Mouse (Mus musculus): Measurements from ENCODE around the gene Larp6. TPM values are rescaled to one million over a fixed set of nuclear protein-coding genes. Genes with fewer than 3 reads are reported as not detected.

Gene Larp6
- polyA plus RNA-seq, 1 experiment from 2014 or later, result 1.5 TPM

DNA sequence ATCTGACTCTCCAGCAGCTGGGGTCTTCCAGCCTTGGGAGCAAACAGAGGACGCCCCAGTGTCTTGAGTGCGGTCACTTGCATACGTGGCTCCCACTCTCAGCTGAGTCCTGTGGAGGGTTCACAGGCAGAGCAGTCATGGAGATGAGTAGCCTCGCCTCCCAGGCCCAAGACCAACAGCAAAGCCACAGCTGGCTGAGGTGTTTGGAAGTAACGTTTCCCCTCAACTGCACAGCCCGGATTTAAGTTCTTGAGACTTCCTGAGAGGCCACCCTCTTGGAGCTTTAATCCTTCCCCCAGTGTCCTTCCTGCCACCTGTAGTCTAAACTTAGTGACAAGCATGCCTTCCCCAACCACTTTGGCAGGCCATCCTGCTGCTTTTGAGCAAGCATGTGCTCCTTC, 56.9 kb downstream of the Larp6 start:
- Histone ChIP-seq H3K4me3 (ENCODE audit: low read depth, low read length) (no peak overlapping the region), H3K36me3 (replicated peaks; ENCODE audit: control insufficient read depth, insufficient read depth, low read depth, low read length) (no peaks in the 10 kb centered on the region), H3K4me2 (ENCODE audit: low read depth, low read length) (no peak overlapping the region), H3K27ac (replicated peaks; ENCODE audit: low read depth, low read length) (no peak overlapping the region), H3K9ac (replicated peaks; ENCODE audit: low read length) (no peak overlapping the region), H3K4me1 (ENCODE audit: control insufficient read depth, insufficient read depth, low read length) (no peaks in the 10 kb centered on the region), H3K27me3 (ENCODE audit: control insufficient read depth, insufficient read depth, low read length) (no peaks in the 10 kb centered on the region), H3K9me3 (replicated peaks; ENCODE audit: control insufficient read depth, low read length) (no peaks in the 10 kb centered on the region)
- DNase-seq (ENCODE audit: low spot score) (no peak), ATAC-seq (replicated peaks; ENCODE audit: insufficient number of reproducible peaks, low FRiP score, low TSS enrichment, low read depth) (no peak)
- WGBS, result 71% methylated on average over 6 of the region's 6 CpGs

DNA sequence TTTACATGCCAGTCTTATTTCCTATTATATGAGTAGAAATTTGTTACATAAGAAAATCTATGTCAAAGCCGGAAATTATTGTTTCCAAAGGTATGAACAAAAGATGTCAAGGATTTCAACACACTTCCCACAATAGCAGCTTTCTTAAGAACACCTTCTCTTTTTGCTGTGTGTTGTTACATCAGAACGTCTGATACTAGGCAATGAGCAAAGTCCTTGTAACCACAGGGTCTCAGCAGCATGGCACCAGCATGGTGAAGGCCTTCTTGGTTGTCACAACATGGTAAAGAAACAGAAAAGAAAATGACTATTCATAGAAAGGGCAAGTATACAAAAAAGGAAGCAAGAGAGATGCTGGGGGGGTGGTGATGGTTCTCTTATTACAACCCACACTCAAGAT, 60.9 kb downstream of the Larp6 start:
- no peak for DNase-seq (ENCODE audit: low spot score)
- Histone ChIP-seq H3K9me3 (replicated peaks; ENCODE audit: control insufficient read depth, low read length) (no peaks in the 10 kb centered on the region), H3K27me3 (ENCODE audit: control insufficient read depth, insufficient read depth, low read length) (no peaks in the 10 kb centered on the region), H3K36me3 (replicated peaks; ENCODE audit: control insufficient read depth, insufficient read depth, low read depth, low read length) (no peaks in the 10 kb centered on the region), H3K4me2 (ENCODE audit: low read depth, low read length) (no peak overlapping the region), H3K27ac (replicated peaks; ENCODE audit: low read depth, low read length) (no peak overlapping the region), H3K9ac (replicated peaks; ENCODE audit: low read length) (no peak overlapping the region), H3K4me3 (ENCODE audit: low read depth, low read length) (no peak overlapping the region), H3K4me1 (ENCODE audit: control insufficient read depth, insufficient read depth, low read length) (no peaks in the 10 kb centered on the region)
- no peak for ATAC-seq (replicated peaks; ENCODE audit: insufficient number of reproducible peaks, low FRiP score, low TSS enrichment, low read depth)
- WGBS, result 88% methylated on average over 2 of the region's 2 CpGs

DNA sequence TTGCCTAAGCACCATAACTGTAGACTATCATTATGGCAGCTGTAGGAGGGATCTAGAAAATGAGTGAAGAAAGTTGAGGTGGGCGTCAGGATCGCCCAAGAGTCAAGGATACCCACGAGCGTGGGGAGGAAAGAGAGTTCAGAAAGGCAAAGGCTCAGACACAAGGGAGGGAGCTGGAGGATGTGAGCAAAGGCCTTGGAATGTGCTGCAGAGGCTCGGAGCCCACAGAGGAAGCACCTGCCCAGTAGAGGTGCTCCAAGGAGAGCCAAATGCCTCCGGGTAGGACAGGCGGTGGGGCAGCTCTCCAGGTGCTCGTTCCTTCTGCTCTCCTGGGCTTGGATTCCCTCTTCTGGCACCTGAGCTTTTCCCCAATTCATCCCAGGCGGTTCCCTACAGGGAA, 64.1 kb downstream of the Larp6 start:
- Histone ChIP-seq H3K9ac (replicated peaks; ENCODE audit: low read length) (no peak overlapping the region), H3K27ac (replicated peaks; ENCODE audit: low read depth, low read length) (no peak overlapping the region), H3K9me3 (replicated peaks; ENCODE audit: control insufficient read depth, low read length) (no peaks in the 10 kb centered on the region), H3K27me3 (ENCODE audit: control insufficient read depth, insufficient read depth, low read length) (no peaks in the 10 kb centered on the region), H3K4me2 (ENCODE audit: low read depth, low read length) (no peak overlapping the region), H3K4me3 (ENCODE audit: low read depth, low read length) (no peak overlapping the region), H3K4me1 (ENCODE audit: control insufficient read depth, insufficient read depth, low read length) (no peaks in the 10 kb centered on the region), H3K36me3 (replicated peaks; ENCODE audit: control insufficient read depth, insufficient read depth, low read depth, low read length) (no peaks in the 10 kb centered on the region)
- ATAC-seq (replicated peaks; ENCODE audit: insufficient number of reproducible peaks, low FRiP score, low TSS enrichment, low read depth) (no peak), DNase-seq (ENCODE audit: low spot score) (no peak)
- WGBS, result 93% methylated on average over 9 of the region's 9 CpGs

DNA sequence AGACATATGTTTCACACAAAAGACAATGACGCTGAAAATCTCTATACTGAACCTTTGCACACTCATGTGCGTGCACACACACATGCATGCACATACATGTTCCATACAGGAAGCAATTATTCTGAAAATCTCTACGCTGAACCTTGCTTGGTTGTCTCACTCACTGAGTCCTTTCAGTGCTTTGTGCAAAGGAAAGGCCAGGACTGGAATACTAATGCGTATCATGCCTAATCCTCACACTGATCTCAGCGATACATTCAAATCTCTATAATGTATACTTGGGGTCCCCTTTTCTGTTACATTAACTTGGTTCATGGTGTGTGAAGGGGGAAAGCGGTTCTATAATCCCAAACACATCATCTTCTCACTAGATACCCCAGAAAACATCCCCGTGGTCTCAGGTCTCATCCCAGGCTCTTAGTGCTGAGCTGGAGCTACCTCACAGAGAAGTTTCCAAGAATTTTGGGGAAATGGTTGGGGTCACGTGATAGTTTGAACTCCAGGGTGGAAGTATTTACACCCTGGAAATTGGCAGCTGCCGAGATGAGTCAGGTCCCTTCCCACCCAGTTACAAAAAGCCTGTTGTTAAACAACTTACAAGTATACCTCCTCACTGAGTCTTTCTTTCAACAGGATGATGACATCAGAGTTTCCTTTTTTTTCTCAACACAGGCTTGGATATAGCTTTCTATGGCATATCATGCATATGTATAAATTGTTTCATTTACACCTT, 69.4 kb downstream of the Larp6 start:
- Histone ChIP-seq H3K9me3 (replicated peaks; ENCODE audit: control insufficient read depth, low read length) (no peaks in the 10 kb centered on the region), H3K4me1 (ENCODE audit: control insufficient read depth, insufficient read depth, low read length) (no peaks in the 10 kb centered on the region), H3K4me2 (ENCODE audit: low read depth, low read length) (no peak overlapping the region), H3K27ac (replicated peaks; ENCODE audit: low read depth, low read length) (no peak overlapping the region), H3K9ac (replicated peaks; ENCODE audit: low read length) (no peak overlapping the region), H3K4me3 (ENCODE audit: low read depth, low read length) (no peak overlapping the region), H3K27me3 (ENCODE audit: control insufficient read depth, insufficient read depth, low read length) (no peaks in the 10 kb centered on the region), H3K36me3 (replicated peaks; ENCODE audit: control insufficient read depth, insufficient read depth, low read depth, low read length) (no peaks in the 10 kb centered on the region)
- DNase-seq (ENCODE audit: low spot score) (no peak), ATAC-seq (replicated peaks; ENCODE audit: insufficient number of reproducible peaks, low FRiP score, low TSS enrichment, low read depth) (no peak)
- 81% methylated on average over 9 of the region's 9 CpGs for WGBS

DNA sequence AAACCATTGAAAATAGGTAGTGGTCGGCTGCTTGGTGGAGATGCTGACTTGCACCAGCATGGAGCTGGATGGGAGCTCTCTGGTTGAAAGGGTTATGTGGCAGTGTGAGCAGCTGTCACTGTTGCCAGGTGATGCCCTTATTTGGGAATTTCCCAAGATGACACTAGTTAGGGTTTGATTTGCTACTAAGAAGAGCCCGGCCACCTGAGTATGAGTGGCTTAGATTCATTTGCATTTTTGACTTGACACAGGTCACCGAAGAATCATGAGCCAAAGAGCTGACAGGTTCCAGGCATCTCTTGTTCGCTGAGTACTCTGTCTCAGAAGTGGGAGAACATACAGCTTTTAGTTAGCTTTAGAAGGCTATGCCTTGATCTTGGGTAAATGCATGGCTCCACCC, 72.3 kb downstream of the Larp6 start:
- DNase-seq (ENCODE audit: low spot score), result no peak
- H3K9me3 ChIP-seq (replicated peaks; ENCODE audit: control insufficient read depth, low read length), result no peaks in the 10 kb centered on the region
- H3K9ac ChIP-seq (replicated peaks; ENCODE audit: low read length), result no peak overlapping the region
- ATAC-seq (replicated peaks; ENCODE audit: insufficient number of reproducible peaks, low FRiP score, low TSS enrichment, low read depth), result no peak
- no peaks in the 10 kb centered on the region for H3K4me1 ChIP-seq (ENCODE audit: control insufficient read depth, insufficient read depth, low read length)
- H3K36me3 ChIP-seq (replicated peaks; ENCODE audit: control insufficient read depth, insufficient read depth, low read depth, low read length), result no peaks in the 10 kb centered on the region
- H3K27me3 ChIP-seq (ENCODE audit: control insufficient read depth, insufficient read depth, low read length), result no peaks in the 10 kb centered on the region
- no peak overlapping the region for H3K4me3 ChIP-seq (ENCODE audit: low read depth, low read length)
- 71% methylated on average over 4 of the region's 4 CpGs for WGBS
- no peak overlapping the region for H3K27ac ChIP-seq (replicated peaks; ENCODE audit: low read depth, low read length)
- H3K4me2 ChIP-seq (ENCODE audit: low read depth, low read length), result no peak overlapping the region

DNA sequence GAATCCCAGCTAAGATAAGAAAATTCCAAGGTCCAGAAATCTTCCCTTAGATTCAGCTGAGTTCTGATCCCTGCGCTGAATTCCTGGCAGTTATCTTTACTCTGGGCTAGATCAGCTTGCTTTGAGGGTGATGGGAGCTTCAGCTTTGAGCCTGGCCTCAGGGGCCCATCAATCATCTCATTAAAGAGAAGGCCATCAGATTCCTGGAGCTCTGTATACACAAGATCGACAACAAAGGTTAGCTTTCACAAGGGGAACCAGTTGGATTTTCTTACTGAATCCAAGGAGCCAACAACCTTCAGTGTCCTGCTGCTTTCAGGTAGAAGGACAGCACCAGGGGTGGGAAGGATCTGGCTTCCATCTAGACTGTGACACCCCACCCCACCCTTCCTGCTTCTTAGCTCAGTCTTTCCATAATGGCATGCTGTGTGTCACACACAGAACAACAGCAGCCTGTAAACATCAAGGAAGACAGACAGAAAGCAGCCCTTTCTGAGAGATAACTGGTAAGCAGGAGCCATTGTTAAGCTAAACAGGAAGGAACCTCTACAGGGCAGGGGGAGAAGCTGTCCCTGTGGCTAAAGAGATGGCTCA, 74.8 kb downstream of the Larp6 start:
- DNase-seq (ENCODE audit: low spot score), result no peak
- H3K27ac ChIP-seq (replicated peaks; ENCODE audit: low read depth, low read length), result no peak overlapping the region
- no peaks in the 10 kb centered on the region for H3K36me3 ChIP-seq (replicated peaks; ENCODE audit: control insufficient read depth, insufficient read depth, low read depth, low read length)
- H3K4me1 ChIP-seq (ENCODE audit: control insufficient read depth, insufficient read depth, low read length), result no peaks in the 10 kb centered on the region
- H3K4me2 ChIP-seq (ENCODE audit: low read depth, low read length), result no peak overlapping the region
- H3K9ac ChIP-seq (replicated peaks; ENCODE audit: low read length), result no peak overlapping the region
- 17% methylated on average over 2 of the region's 2 CpGs for WGBS
- no peaks in the 10 kb centered on the region for H3K27me3 ChIP-seq (ENCODE audit: control insufficient read depth, insufficient read depth, low read length)
- no peak overlapping the region for H3K4me3 ChIP-seq (ENCODE audit: low read depth, low read length)
- no peaks in the 10 kb centered on the region for H3K9me3 ChIP-seq (replicated peaks; ENCODE audit: control insufficient read depth, low read length)
- ATAC-seq (replicated peaks; ENCODE audit: insufficient number of reproducible peaks, low FRiP score, low TSS enrichment, low read depth), result no peak

Other genes with a start within 250 kb of the Larp6 start
- gene Thsd4, start 190.9 kb upstream of the Larp6 start, polyA plus RNA-seq (2014; fragmentation: Nextera tagmentation; extraction: Ambion mirVana), result 2.6 and 3.0 TPM in 2 replicates
- 36.1 and 38.7 TPM in 2 replicates for gene Lrrc49, start 24.8 kb upstream of the Larp6 start, polyA plus RNA-seq (2014; fragmentation: Nextera tagmentation; extraction: Ambion mirVana)
- 22.1 and 22.8 TPM in 2 replicates for gene Uaca, start 81.6 kb downstream of the Larp6 start, polyA plus RNA-seq (2014; fragmentation: Nextera tagmentation; extraction: Ambion mirVana)

All from embryonic facial prominence, embryonic 11.5 days (tissue).